Comparison of ENCODE assay signal across 14 mouse cellular contexts in the genomic region with DNA sequence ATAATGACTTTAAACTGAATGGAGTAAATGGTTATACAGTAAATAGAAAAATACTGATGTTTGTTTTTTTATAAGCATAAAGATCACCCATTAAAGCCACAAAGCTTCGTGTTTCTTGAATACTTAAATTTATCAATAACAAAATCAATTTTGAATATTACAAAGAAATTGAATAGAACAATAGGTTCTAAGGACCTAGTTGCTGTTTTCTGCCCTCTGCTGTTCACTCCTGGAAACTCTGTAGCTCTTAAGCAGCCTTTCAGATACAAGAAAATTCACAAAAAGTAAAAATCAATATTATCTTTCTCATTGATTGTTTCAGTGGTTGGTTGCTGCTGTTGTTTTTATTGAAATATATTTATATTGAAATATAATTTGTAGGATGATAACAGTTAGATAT. TPM values are rescaled to one million over a fixed set of nuclear protein-coding genes. Genes with fewer than 3 reads are reported as not detected.
DNase-seq lines count a peak whose midpoint lies in the region; ATAC-seq and TF ChIP-seq lines count a peak whose summit lies in the region.
"Had no signal": no experiment of that assay in that cellular context is flagged by ENCODE, and none has a peak within 500 bp of the region (broad histone marks: within the 10 kb centered on the region; RNA-seq: fewer than 3 reads in every experiment).

No protein-coding gene starts in this region.

- peak; percentile 45 to 61 for DNase-seq in cerebellum, adult 18-20 months
- DNase-seq in cerebellum, adult 9-11 months: no peak
- no peak for DNase-seq in layer of hippocampus, adult 2 months (ENCODE audit: low spot score in 2 of 2)
- no peak for DNase-seq in layer of hippocampus, postnatal 14 days (ENCODE audit: low spot score in 2 of 2)
- DNase-seq in 416B (ENCODE audit: low read depth): peak; percentile 27
- peak; percentile 36 for DNase-seq in cerebellum, adult 8-10 months
- no peak for DNase-seq in lung, postnatal 36 days
- DNase-seq: adrenal gland, adult 2 months; gastrocnemius, postnatal 25 days; layer of hippocampus, adult 9-11 months had no signal

- H3K4me3 ChIP-seq in layer of hippocampus, adult 2 months: no peak overlapping the region
- H3K4me3 ChIP-seq: embryonic facial prominence, embryonic 13.5 days; hindbrain, embryonic 15.5 days; liver, embryonic 15.5 days had no signal

- H3K27ac ChIP-seq in layer of hippocampus, adult 2 months: no peak overlapping the region
- H3K27ac ChIP-seq: embryonic facial prominence, embryonic 13.5 days; hindbrain, embryonic 15.5 days; liver, embryonic 15.5 days had no signal

- no peak for ATAC-seq in activated CD4-positive, CD25-positive, alpha-beta regulatory T cell, adult 4 months

- peak; percentile 89 for TF ChIP-seq CTCF in layer of hippocampus, adult 2 months (conservative IDR thresholded peaks at IDR 0.05)

RNA-seq across cellular contexts. Expression of a gene that starts 2.7 kb away (rescaled TPM):
- 100 to 1,000 TPM; 712 to 741 TPM for total RNA-seq in layer of hippocampus, adult 2 months (2021)
- total RNA-seq in layer of hippocampus, postnatal 14 days (2021): 100 to 1,000 TPM; 547 to 604 TPM
- polyA plus RNA-seq in activated CD4-positive, CD25-positive, alpha-beta regulatory T cell, adult 4 months (2017; shearing (Covaris generic)): under 1 TPM in 1 of 2 experiments, not detected in 1; 0.09 TPM

Comparison
In these comparisons a context has a peak if more than half of its experiments do, and no peak if none do; other contexts are left out.
1. DNase-seq: peak in cerebellum, adult 18-20 months (2 of 2), 416B (single experiment) and cerebellum, adult 8-10 months (single experiment); none in cerebellum, adult 9-11 months (single experiment), layer of hippocampus, adult 2 months (0 of 2), layer of hippocampus, postnatal 14 days (0 of 2) and lung, postnatal 36 days (single experiment).